Mouse (Mus musculus): ENCODE measurements around the gene Cd151. TPM values are rescaled to one million over a fixed set of nuclear protein-coding genes. Genes with fewer than 3 reads are reported as not detected.

The Cd151 gene
- polyA plus RNA-seq, 1 experiment from 2014 or later = 44.3 TPM

GRCm38 (mm10) chr7:141434464-141434863, 32.7 kb upstream of the Cd151 start:
- Histone ChIP-seq H3K27me3 (ENCODE audit: control insufficient read depth, insufficient read depth, low read length) (no peaks in the 10 kb centered on the region), H3K36me3 (ENCODE audit: control insufficient read depth, insufficient read depth, low read length) (peaks cover 9% of the 10 kb centered on the region), H3K4me1 (ENCODE audit: control insufficient read depth, insufficient read depth, low read length) (peaks cover 30% of the 10 kb centered on the region), H3K9ac (ENCODE audit: low read length) (peak overlapping the region; percentile 69), H3K27ac (ENCODE audit: low read depth, low read length) (peak overlapping the region; percentile 24), H3K4me3 (ENCODE audit: low read depth, low read length) (peak overlapping the region; percentile 45), H3K4me2 (ENCODE audit: low read depth) (peak overlapping the region; percentile 74), H3K9me3 (ENCODE audit: control insufficient read depth, low read length) (no peaks in the 10 kb centered on the region)
- DNase-seq (ENCODE audit: low spot score) (peak; percentile 52), ATAC-seq (ENCODE audit: insufficient read depth, low FRiP score, low TSS enrichment) (no peak; the same call in 1 of the 2 replicates)
- 14% methylated on average over 8 of the region's 8 CpGs for WGBS

- no peaks in the 10 kb centered on the region for H3K9me3 ChIP-seq (ENCODE audit: control insufficient read depth, low read length)
- no peak; the same call in 1 of the 2 replicates for ATAC-seq (ENCODE audit: insufficient read depth, low FRiP score, low TSS enrichment)
- H3K36me3 ChIP-seq (ENCODE audit: control insufficient read depth, insufficient read depth, low read length) = peaks cover 9% of the 10 kb centered on the region
- peak overlapping the region; percentile 69 for H3K9ac ChIP-seq (ENCODE audit: low read length)
- peak overlapping the region; percentile 45 for H3K4me3 ChIP-seq (ENCODE audit: low read depth, low read length)
- 4% methylated on average over 17 of the region's 17 CpGs for WGBS
- H3K4me1 ChIP-seq (ENCODE audit: control insufficient read depth, insufficient read depth, low read length) = peaks cover 26% of the 10 kb centered on the region
- peak; percentile 55 for DNase-seq (ENCODE audit: low spot score)
- peak overlapping the region; percentile 24 for H3K27ac ChIP-seq (ENCODE audit: low read depth, low read length)
- H3K27me3 ChIP-seq (ENCODE audit: control insufficient read depth, insufficient read depth, low read length) = no peaks in the 10 kb centered on the region
- peak overlapping the region; percentile 74 for H3K4me2 ChIP-seq (ENCODE audit: low read depth)
Observed at GRCm38 (mm10) chr7:141435129-141435855, 31.9 kb upstream of the Cd151 start.

GRCm38 (mm10) chr7:141435856-141436522, 31.2 kb upstream of the Cd151 start:
- DNase-seq (ENCODE audit: low spot score) (no peak), ATAC-seq (ENCODE audit: insufficient read depth, low FRiP score, low TSS enrichment) (no peak)
- Histone ChIP-seq H3K4me2 (ENCODE audit: low read depth) (peak overlapping the region; percentile 85), H3K36me3 (ENCODE audit: control insufficient read depth, insufficient read depth, low read length) (peaks cover 7% of the 10 kb centered on the region), H3K9ac (ENCODE audit: low read length) (no peak overlapping the region), H3K4me3 (ENCODE audit: low read depth, low read length) (peak overlapping the region; percentile 63), H3K27me3 (ENCODE audit: control insufficient read depth, insufficient read depth, low read length) (no peaks in the 10 kb centered on the region), H3K27ac (ENCODE audit: low read depth, low read length) (no peak overlapping the region), H3K4me1 (ENCODE audit: control insufficient read depth, insufficient read depth, low read length) (peaks cover 26% of the 10 kb centered on the region), H3K9me3 (ENCODE audit: control insufficient read depth, low read length) (no peaks in the 10 kb centered on the region)
- WGBS = 78% methylated on average over 9 of the region's 9 CpGs

- ATAC-seq (ENCODE audit: insufficient read depth, low FRiP score, low TSS enrichment) (no peak), DNase-seq (ENCODE audit: low spot score) (no peak)
- Histone ChIP-seq H3K4me1 (ENCODE audit: control insufficient read depth, insufficient read depth, low read length) (peaks cover 26% of the 10 kb centered on the region), H3K36me3 (ENCODE audit: control insufficient read depth, insufficient read depth, low read length) (peaks cover 8% of the 10 kb centered on the region), H3K4me3 (ENCODE audit: low read depth, low read length) (peak overlapping the region; percentile 63), H3K9me3 (ENCODE audit: control insufficient read depth, low read length) (no peaks in the 10 kb centered on the region), H3K27me3 (ENCODE audit: control insufficient read depth, insufficient read depth, low read length) (no peaks in the 10 kb centered on the region), H3K9ac (ENCODE audit: low read length) (peak overlapping the region; percentile 77; the same call in 1 of the 2 replicates), H3K27ac (ENCODE audit: low read depth, low read length) (no peak overlapping the region), H3K4me2 (ENCODE audit: low read depth) (peak overlapping the region; percentile 85)
- WGBS = 64% methylated on average over 2 of the region's 2 CpGs
Observed at GRCm38 (mm10) chr7:141436523-141436892, 30.7 kb upstream of the Cd151 start.

GRCm38 (mm10) chr7:141437178-141438120, 29.7 kb upstream of the Cd151 start, which contains the start of gene Slc25a22:
Gene Slc25a22 (minus strand): TSS chr7:141437892.
- peaks cover 31% of the 10 kb centered on the region for H3K4me1 ChIP-seq (ENCODE audit: control insufficient read depth, insufficient read depth, low read length)
- H3K27me3 ChIP-seq (ENCODE audit: control insufficient read depth, insufficient read depth, low read length) = no peaks in the 10 kb centered on the region
- H3K4me3 ChIP-seq (ENCODE audit: low read depth, low read length) = peak within 1 kb of the TSS; percentile 63
- H3K4me2 ChIP-seq (ENCODE audit: low read depth) = peak within 1 kb of the TSS; percentile 85
- ATAC-seq (ENCODE audit: insufficient read depth, low FRiP score, low TSS enrichment) = peak; percentile 68
- peaks cover 5% of the 10 kb centered on the region for H3K36me3 ChIP-seq (ENCODE audit: control insufficient read depth, insufficient read depth, low read length)
- no peaks in the 10 kb centered on the region for H3K9me3 ChIP-seq (ENCODE audit: control insufficient read depth, low read length)
- 0 out of 2 replicates have a peak within 1 kb of the TSS, but pooled peaks have one; percentile 23 for H3K27ac ChIP-seq (ENCODE audit: low read depth, low read length)
- H3K9ac ChIP-seq (ENCODE audit: low read length) = peak within 1 kb of the TSS; percentile 77
- peak; percentile 90 for DNase-seq (ENCODE audit: low spot score)
- WGBS = 7% methylated on average over 53 of the region's 53 CpGs

GRCm38 (mm10) chr7:141438201-141438968, 28.8 kb upstream of the Cd151 start:
- Histone ChIP-seq H3K9me3 (ENCODE audit: control insufficient read depth, low read length) (no peaks in the 10 kb centered on the region), H3K4me3 (ENCODE audit: low read depth, low read length) (no peak overlapping the region), H3K4me2 (ENCODE audit: low read depth) (no peak overlapping the region), H3K4me1 (ENCODE audit: control insufficient read depth, insufficient read depth, low read length) (peaks cover 40% of the 10 kb centered on the region), H3K9ac (ENCODE audit: low read length) (no peak overlapping the region), H3K27me3 (ENCODE audit: control insufficient read depth, insufficient read depth, low read length) (no peaks in the 10 kb centered on the region), H3K36me3 (ENCODE audit: control insufficient read depth, insufficient read depth, low read length) (peaks cover 3% of the 10 kb centered on the region; the same call in 1 of the 2 replicates), H3K27ac (ENCODE audit: low read depth, low read length) (no peak overlapping the region)
- ATAC-seq (ENCODE audit: insufficient read depth, low FRiP score, low TSS enrichment) (no peak), DNase-seq (ENCODE audit: low spot score) (no peak)
- 91% methylated on average over 12 of the region's 12 CpGs for WGBS

GRCm38 (mm10) chr7:141439140-141439679, 28.0 kb upstream of the Cd151 start:
- DNase-seq (ENCODE audit: low spot score) (no peak), ATAC-seq (ENCODE audit: insufficient read depth, low FRiP score, low TSS enrichment) (no peak)
- H3K9ac ChIP-seq (ENCODE audit: low read length) = no peak overlapping the region
- 0 out of 2 replicates have a peak, but pooled peaks cover 3% of the 10 kb centered on the region for H3K36me3 ChIP-seq (ENCODE audit: control insufficient read depth, insufficient read depth, low read length)
- 95% methylated on average over 10 of the region's 10 CpGs for WGBS
- peaks cover 33% of the 10 kb centered on the region for H3K4me1 ChIP-seq (ENCODE audit: control insufficient read depth, insufficient read depth, low read length)
- no peaks in the 10 kb centered on the region for H3K27me3 ChIP-seq (ENCODE audit: control insufficient read depth, insufficient read depth, low read length)
- H3K4me3 ChIP-seq (ENCODE audit: low read depth, low read length) = no peak overlapping the region
- no peaks in the 10 kb centered on the region for H3K9me3 ChIP-seq (ENCODE audit: control insufficient read depth, low read length)
- H3K4me2 ChIP-seq (ENCODE audit: low read depth) = no peak overlapping the region
- H3K27ac ChIP-seq (ENCODE audit: low read depth, low read length) = no peak overlapping the region
